Mouse (Mus musculus): ENCODE measurements around the gene 6030468B19Rik. TPM values are rescaled to one million over a fixed set of nuclear protein-coding genes. Genes with fewer than 3 reads are reported as not detected.

The 6030468B19Rik gene
- polyA plus RNA-seq, 1 experiment from 2014 or later, result not detected

DNA sequence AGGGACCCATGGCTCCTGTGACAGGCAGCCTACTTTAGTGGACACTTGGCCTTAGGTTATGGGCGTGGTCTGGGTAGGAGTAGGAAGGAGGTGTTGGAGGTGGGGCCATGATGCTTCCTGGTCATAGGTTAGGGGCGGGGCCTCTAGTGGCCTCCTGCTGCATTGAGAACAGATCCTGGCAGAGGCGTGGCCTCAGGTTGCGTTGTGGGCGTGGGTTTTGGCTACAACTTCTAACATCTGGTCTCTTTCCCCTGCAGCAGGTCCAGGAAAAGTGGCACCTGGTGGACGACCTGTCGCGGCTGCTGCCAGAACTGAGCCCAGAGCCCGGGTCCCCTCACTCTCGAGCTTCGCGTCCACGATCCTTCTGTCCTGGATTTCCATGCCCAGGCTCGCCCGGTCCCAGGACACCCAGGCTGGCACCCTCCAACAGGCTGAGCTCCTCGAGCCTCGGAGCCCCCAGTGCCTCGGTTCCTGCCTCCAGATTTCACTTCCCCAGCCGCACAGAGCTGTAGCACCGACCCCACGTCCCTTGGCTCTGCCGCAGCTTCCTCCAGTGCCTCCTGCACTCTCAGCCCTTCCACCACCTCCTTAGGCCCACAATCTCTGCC lies 5.1 kb upstream of the 6030468B19Rik start:
- Histone ChIP-seq H3K27me3 (replicated peaks; ENCODE audit: control insufficient read depth, insufficient read depth, low read length) (no peaks in the 10 kb centered on the region; the same call in 1 of the 2 replicates), H3K4me3 (replicated peaks; ENCODE audit: low read length) (no peak overlapping the region), H3K36me3 (ENCODE audit: control insufficient read depth, insufficient read depth) (no peaks in the 10 kb centered on the region), H3K27ac (ENCODE audit: low read length) (no peak overlapping the region), H3K9me3 (ENCODE audit: control insufficient read depth, low read length) (no peaks in the 10 kb centered on the region), H3K9ac (replicated peaks; ENCODE audit: low read depth, low read length) (no peak overlapping the region), H3K4me1 (replicated peaks; ENCODE audit: control insufficient read depth, insufficient read depth, low read length) (0 out of 2 replicates have a peak, but pooled peaks cover 5% of the 10 kb centered on the region), H3K4me2 (ENCODE audit: low read length) (no peak overlapping the region)
- WGBS, result 10% methylated on average over 22 of the region's 22 CpGs
- no peak for ATAC-seq

DNA sequence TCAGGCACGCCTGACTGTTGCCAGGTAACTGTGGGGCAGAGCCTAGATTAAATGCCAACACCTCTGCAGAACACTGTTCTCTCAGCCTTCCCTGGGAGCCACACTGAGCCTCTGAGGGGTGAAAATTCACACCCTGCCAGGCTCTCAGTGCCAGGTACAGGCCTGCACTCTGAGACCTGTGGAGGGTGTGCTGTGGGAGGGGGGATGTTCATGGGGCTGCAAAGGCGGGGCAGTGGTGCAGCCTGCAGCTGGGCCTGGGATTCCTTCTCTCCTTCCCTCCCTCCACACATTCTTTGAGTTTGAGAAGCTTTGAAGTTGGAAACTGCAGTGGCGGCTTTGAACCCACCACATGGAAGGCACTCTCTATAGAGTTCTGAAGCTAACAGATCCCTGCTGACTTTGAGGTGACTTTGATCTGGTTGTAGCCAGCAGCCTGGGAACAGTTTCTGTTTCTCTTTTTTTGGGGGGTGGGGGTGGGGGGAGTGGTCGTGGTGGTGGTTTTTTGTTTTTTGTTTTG lies 3.4 kb upstream of the 6030468B19Rik start:
- Histone ChIP-seq H3K27me3 (replicated peaks; ENCODE audit: control insufficient read depth, insufficient read depth, low read length) (no peaks in the 10 kb centered on the region; the same call in 1 of the 2 replicates), H3K9ac (replicated peaks; ENCODE audit: low read depth, low read length) (no peak overlapping the region), H3K36me3 (ENCODE audit: control insufficient read depth, insufficient read depth) (no peaks in the 10 kb centered on the region), H3K4me3 (replicated peaks; ENCODE audit: low read length) (no peak overlapping the region), H3K27ac (ENCODE audit: low read length) (no peak overlapping the region), H3K4me2 (ENCODE audit: low read length) (no peak overlapping the region), H3K4me1 (replicated peaks; ENCODE audit: control insufficient read depth, insufficient read depth, low read length) (0 out of 2 replicates have a peak, but pooled peaks cover 5% of the 10 kb centered on the region), H3K9me3 (ENCODE audit: control insufficient read depth, low read length) (no peaks in the 10 kb centered on the region)
- no peak for ATAC-seq
- 55% methylated on average over 4 of the region's 4 CpGs for WGBS

DNA sequence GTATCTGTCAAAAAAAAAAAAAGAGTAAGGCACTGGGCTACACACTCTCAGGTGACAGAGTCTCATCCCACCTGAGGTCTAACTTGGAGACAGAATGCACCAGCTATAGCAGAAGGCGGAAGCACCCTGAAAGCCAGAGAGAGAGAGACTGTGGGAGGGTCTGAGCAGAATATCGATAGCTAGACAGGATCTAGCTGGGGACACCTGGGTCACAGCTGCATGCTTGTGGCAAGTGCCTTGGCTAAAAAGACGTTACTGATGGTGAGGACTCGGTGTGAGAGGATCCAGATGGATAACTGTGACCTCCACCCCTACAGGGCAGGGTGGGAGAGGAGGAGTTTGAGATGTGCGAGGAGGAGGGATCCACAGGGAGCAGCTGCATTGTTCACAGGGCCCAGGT lies 506 bp upstream of the 6030468B19Rik start:
- H3K4me1 ChIP-seq (replicated peaks; ENCODE audit: control insufficient read depth, insufficient read depth, low read length), result 0 out of 2 replicates have a peak, but pooled peaks cover 2% of the 10 kb centered on the region
- no peak overlapping the region for H3K4me3 ChIP-seq (replicated peaks; ENCODE audit: low read length)
- no peaks in the 10 kb centered on the region for H3K9me3 ChIP-seq (ENCODE audit: control insufficient read depth, low read length)
- no peak overlapping the region for H3K27ac ChIP-seq (ENCODE audit: low read length)
- H3K36me3 ChIP-seq (ENCODE audit: control insufficient read depth, insufficient read depth), result no peaks in the 10 kb centered on the region
- 59% methylated on average over 5 of the region's 5 CpGs for WGBS
- no peaks in the 10 kb centered on the region for H3K27me3 ChIP-seq (replicated peaks; ENCODE audit: control insufficient read depth, insufficient read depth, low read length)
- no peak overlapping the region for H3K4me2 ChIP-seq (ENCODE audit: low read length)
- ATAC-seq, result no peak
- H3K9ac ChIP-seq (replicated peaks; ENCODE audit: low read depth, low read length), result no peak overlapping the region

DNA sequence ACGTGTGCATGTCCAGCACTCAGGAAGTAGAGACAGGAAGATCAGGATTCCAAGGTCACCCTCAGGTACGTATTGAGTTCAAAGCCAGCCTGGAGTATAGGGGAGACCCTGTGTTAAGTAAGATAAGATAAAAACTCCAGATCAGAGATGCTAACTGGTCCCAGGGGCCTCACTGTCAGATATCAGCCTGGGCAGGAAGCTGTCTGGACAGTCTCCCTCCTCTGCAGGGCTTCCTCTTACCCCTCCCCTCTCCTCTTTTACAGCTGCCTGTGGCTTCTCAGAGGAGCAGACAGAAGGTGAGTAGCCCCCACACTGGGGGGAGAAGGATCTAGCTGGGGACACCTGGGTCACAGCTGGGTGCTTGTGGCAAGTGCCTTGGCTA lies 691 bp downstream of the 6030468B19Rik start:
- Histone ChIP-seq H3K27ac (ENCODE audit: low read length) (no peak overlapping the region), H3K27me3 (replicated peaks; ENCODE audit: control insufficient read depth, insufficient read depth, low read length) (no peaks in the 10 kb centered on the region), H3K9me3 (ENCODE audit: control insufficient read depth, low read length) (no peaks in the 10 kb centered on the region), H3K4me2 (ENCODE audit: low read length) (no peak overlapping the region), H3K4me1 (replicated peaks; ENCODE audit: control insufficient read depth, insufficient read depth, low read length) (no peaks in the 10 kb centered on the region), H3K36me3 (ENCODE audit: control insufficient read depth, insufficient read depth) (no peaks in the 10 kb centered on the region), H3K4me3 (replicated peaks; ENCODE audit: low read length) (no peak overlapping the region), H3K9ac (replicated peaks; ENCODE audit: low read depth, low read length) (no peak overlapping the region)
- 65% methylated on average over 2 of the region's 2 CpGs for WGBS
- no peak for ATAC-seq

DNA sequence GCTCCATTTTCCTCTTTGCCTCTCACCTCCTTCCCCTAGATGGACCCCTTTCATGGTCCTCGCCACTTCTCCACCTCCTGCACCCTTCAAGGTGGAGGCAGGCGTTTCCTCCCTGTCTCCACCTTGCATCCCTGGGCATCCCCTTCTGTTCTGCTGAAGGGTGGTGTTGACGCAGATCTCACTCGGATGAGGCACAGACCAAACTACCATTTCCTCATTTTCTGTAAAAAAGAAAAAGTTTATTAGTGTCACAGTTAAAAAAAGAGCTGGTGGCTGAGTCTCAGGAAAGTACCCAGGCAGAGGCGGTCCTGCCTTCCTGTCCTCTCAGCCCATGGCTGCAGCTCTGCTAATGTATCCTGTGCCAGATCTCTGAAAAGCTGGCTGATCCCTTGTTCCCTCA lies 1.7 kb downstream of the 6030468B19Rik start:
- no peaks in the 10 kb centered on the region for H3K36me3 ChIP-seq (ENCODE audit: control insufficient read depth, insufficient read depth)
- no peak overlapping the region for H3K9ac ChIP-seq (replicated peaks; ENCODE audit: low read depth, low read length)
- no peak overlapping the region for H3K4me3 ChIP-seq (replicated peaks; ENCODE audit: low read length)
- H3K9me3 ChIP-seq (ENCODE audit: control insufficient read depth, low read length), result no peaks in the 10 kb centered on the region
- H3K27ac ChIP-seq (ENCODE audit: low read length), result no peak overlapping the region
- WGBS, result 60% methylated on average over 5 of the region's 5 CpGs
- no peaks in the 10 kb centered on the region for H3K27me3 ChIP-seq (replicated peaks; ENCODE audit: control insufficient read depth, insufficient read depth, low read length)
- H3K4me1 ChIP-seq (replicated peaks; ENCODE audit: control insufficient read depth, insufficient read depth, low read length), result no peaks in the 10 kb centered on the region
- H3K4me2 ChIP-seq (ENCODE audit: low read length), result no peak overlapping the region
- ATAC-seq, result no peak

DNA sequence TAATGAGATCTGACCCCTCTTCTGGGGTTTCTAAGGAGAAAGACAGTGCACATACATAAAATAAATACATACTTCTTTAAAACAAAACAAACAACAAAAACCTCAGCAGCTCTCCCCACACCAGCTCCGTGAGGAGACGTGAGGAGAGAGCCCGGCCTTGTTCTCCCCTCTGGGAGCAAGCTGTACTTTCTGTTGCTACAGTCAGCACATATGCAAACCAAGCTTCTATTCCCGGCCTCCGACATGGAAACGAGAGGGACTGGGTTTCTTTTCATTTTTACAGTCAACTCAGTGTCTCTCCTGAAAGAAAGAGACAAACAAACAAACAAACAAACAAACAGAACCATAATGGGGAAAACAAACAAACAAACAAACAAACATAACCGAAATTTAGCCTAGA lies 2.6 kb downstream of the 6030468B19Rik start:
- WGBS, result 88% methylated on average over 7 of the region's 7 CpGs
- Histone ChIP-seq H3K36me3 (ENCODE audit: control insufficient read depth, insufficient read depth) (no peaks in the 10 kb centered on the region), H3K4me2 (ENCODE audit: low read length) (no peak overlapping the region), H3K4me3 (replicated peaks; ENCODE audit: low read length) (no peak overlapping the region), H3K27ac (ENCODE audit: low read length) (no peak overlapping the region), H3K9me3 (ENCODE audit: control insufficient read depth, low read length) (no peaks in the 10 kb centered on the region), H3K4me1 (replicated peaks; ENCODE audit: control insufficient read depth, insufficient read depth, low read length) (no peaks in the 10 kb centered on the region), H3K9ac (replicated peaks; ENCODE audit: low read depth, low read length) (no peak overlapping the region), H3K27me3 (replicated peaks; ENCODE audit: control insufficient read depth, insufficient read depth, low read length) (no peaks in the 10 kb centered on the region)
- ATAC-seq, result no peak

DNA sequence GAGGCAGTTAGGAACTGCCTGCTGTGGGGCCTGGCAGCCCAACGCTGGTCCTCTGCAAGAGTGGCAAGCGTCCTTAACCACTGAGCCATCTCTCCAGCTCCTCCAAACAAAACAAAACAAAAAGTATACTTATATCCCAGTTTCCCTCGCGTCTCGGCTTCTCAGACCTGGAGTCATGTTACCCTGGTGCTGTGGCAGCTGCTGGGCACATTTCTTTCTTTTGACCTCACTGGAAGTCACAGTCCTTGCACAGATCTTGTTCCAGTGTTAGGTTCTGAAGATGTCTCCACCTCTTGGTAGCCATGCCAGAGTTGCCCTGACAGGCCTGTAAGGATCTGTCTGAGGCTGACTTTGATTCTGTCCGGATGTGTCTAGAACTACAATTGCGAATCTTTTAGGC lies 4.2 kb downstream of the 6030468B19Rik start:
- no peaks in the 10 kb centered on the region for H3K36me3 ChIP-seq (ENCODE audit: control insufficient read depth, insufficient read depth)
- no peak overlapping the region for H3K9ac ChIP-seq (replicated peaks; ENCODE audit: low read depth, low read length)
- 82% methylated on average over 7 of the region's 7 CpGs for WGBS
- H3K27me3 ChIP-seq (replicated peaks; ENCODE audit: control insufficient read depth, insufficient read depth, low read length), result no peaks in the 10 kb centered on the region
- H3K4me1 ChIP-seq (replicated peaks; ENCODE audit: control insufficient read depth, insufficient read depth, low read length), result no peaks in the 10 kb centered on the region
- no peak overlapping the region for H3K4me3 ChIP-seq (replicated peaks; ENCODE audit: low read length)
- ATAC-seq, result no peak
- H3K9me3 ChIP-seq (ENCODE audit: control insufficient read depth, low read length), result no peaks in the 10 kb centered on the region
- H3K27ac ChIP-seq (ENCODE audit: low read length), result no peak overlapping the region
- H3K4me2 ChIP-seq (ENCODE audit: low read length), result no peak overlapping the region

DNA sequence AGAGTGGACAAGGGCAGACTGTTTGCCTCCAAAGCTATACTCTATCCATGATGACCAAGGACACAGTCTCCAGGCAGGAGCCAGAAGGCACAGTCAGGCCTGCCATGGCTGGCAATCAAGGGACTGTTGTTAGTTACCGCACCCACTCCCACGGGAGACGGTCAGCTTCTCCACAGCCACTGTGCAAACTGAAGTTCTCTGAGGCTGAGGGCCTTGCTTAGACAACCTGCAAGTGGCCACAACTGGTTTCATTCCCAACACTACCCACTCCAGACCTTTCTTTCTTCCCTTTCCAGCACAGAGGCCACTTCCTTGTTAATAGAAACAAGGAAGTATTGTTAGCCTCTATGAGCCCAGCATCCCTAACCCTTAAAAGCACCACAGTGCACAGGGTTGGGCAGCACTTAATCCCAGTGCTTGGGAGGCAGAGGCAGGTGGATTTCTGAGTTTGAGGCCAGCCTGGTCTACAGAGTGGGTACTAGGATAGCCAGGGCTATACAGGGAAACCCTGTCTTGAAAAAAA lies 5.8 kb downstream of the 6030468B19Rik start:
- H3K36me3 ChIP-seq (ENCODE audit: control insufficient read depth, insufficient read depth), result no peaks in the 10 kb centered on the region
- H3K9ac ChIP-seq (replicated peaks; ENCODE audit: low read depth, low read length), result no peak overlapping the region
- WGBS, result 91% methylated on average over 3 of the region's 3 CpGs
- H3K4me1 ChIP-seq (replicated peaks; ENCODE audit: control insufficient read depth, insufficient read depth, low read length), result no peaks in the 10 kb centered on the region
- no peak overlapping the region for H3K4me2 ChIP-seq (ENCODE audit: low read length)
- H3K27ac ChIP-seq (ENCODE audit: low read length), result no peak overlapping the region
- no peak for ATAC-seq
- H3K27me3 ChIP-seq (replicated peaks; ENCODE audit: control insufficient read depth, insufficient read depth, low read length), result no peaks in the 10 kb centered on the region
- no peak overlapping the region for H3K4me3 ChIP-seq (replicated peaks; ENCODE audit: low read length)
- H3K9me3 ChIP-seq (ENCODE audit: control insufficient read depth, low read length), result no peaks in the 10 kb centered on the region

DNA sequence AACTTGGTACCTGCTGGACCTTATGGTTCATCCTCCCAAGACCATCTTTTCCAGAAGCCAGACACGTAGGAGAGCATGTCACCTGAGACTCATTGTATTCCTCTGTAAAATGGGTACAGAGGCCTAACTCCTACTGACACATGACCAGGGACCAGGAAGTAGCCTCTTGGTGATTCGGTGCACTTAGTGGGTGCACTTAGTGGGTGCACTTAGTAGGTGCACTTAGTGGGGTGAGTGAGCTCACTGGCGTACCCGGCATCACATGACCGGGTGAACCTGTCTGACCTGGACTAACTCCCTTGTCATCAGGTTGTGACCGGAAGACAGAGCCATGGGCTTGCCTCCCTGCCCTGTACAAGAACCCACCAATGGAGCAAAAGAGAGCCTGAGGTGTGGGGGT lies 9.3 kb downstream of the 6030468B19Rik start:
- Histone ChIP-seq H3K27ac (ENCODE audit: low read length) (no peak overlapping the region), H3K4me3 (replicated peaks; ENCODE audit: low read length) (no peak overlapping the region), H3K9me3 (ENCODE audit: control insufficient read depth, low read length) (no peaks in the 10 kb centered on the region), H3K4me2 (ENCODE audit: low read length) (no peak overlapping the region), H3K36me3 (ENCODE audit: control insufficient read depth, insufficient read depth) (no peaks in the 10 kb centered on the region), H3K4me1 (replicated peaks; ENCODE audit: control insufficient read depth, insufficient read depth, low read length) (peaks cover 18% of the 10 kb centered on the region), H3K27me3 (replicated peaks; ENCODE audit: control insufficient read depth, insufficient read depth, low read length) (0 out of 2 replicates have a peak, but pooled peaks cover 6% of the 10 kb centered on the region), H3K9ac (replicated peaks; ENCODE audit: low read depth, low read length) (no peak overlapping the region)
- 93% methylated on average over 6 of the region's 6 CpGs for WGBS
- ATAC-seq, result no peak

All from forebrain, embryonic 16.5 days (tissue).